Mouse (Mus musculus) lung, postnatal 0 days (tissue): ENCODE results near the gene Ttc23l.

Source experiments
- CTCF ChIP-seq: IDR thresholded peaks from 2 replicates; pipeline ENCODE4 v1.5.1; 2016; ENCODE audit warnings: antibody characterized with exemption, mild to moderate bottlenecking
- EP300 ChIP-seq: IDR thresholded peaks from 2 replicates; pipeline ENCODE4 v1.6.1; 2016; ENCODE audit warnings: antibody characterized with exemption, mild to moderate bottlenecking, control low read depth

GRCm38 (mm10) chr15:10599413-10599812 lies 40.9 kb upstream of the Ttc23l start:
- TF ChIP-seq CTCF (no peak), EP300 (no peak)
